Mouse (Mus musculus) T-cell, adult 2 months (primary cell): ENCODE measurements around the gene A730049H05Rik.

Experiments used
- DNase-seq: peaks from one replicate; pipeline ENCODE4 v3.0.0; 2022; ENCODE audit warnings: low spot score

A730049H05Rik gene

DNA sequence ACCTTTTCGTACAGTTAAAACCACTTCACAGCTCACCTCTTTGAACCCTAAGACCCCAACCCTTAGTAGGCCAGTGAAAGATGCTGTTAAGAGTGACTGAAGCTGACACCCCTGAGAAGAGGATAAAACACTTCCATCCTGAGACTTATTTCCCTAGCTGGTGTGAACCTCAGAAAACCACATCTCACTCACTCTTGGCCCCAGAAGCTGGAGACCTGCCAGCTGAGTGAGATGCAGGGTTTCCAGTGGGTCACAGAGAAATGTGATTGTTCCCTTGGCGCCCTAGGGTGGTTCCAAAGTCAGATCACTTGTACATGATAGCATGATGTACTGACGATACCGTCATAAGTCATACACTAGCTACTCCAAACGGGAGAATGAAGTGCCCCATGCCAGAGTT, 66.2 kb downstream of the A730049H05Rik start:
- no peak for DNase-seq

DNA sequence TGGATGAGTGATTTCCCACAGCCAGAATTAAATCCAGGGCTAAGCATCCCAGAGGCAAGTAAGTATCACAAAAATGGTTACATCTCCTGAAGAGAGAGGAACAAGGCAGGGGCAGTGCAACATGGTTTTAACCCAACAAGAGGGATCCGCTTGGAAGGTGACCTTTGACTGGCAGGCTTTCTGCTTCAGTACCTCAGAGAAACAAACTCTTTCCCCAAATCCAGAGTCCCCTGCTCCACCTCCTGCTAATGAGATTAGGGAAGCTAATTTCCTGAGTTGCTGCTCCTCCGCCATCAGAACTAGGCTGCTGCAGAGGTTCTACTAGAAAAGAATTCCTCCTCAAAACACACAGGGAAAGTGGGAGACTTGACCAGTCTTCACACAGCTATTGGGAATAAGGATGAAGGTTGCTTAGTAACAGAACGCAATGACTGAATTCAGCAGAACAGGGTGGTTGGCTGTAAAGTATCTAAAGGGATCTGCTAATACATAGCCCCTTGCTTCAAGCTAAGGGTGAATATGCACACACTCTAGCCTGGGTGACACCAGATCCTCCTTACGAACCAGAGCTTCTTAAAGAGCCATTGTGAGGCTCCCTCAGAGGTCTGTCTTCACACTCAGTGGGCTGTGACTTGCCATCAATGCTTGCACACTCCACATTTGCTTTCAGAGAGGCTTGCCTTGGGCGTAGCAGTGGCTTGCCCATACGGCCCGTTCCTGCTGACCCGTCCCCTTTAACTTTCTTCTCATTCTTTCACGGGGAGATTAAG, 67.0 kb downstream of the A730049H05Rik start:
- DNase-seq = no peak

DNA sequence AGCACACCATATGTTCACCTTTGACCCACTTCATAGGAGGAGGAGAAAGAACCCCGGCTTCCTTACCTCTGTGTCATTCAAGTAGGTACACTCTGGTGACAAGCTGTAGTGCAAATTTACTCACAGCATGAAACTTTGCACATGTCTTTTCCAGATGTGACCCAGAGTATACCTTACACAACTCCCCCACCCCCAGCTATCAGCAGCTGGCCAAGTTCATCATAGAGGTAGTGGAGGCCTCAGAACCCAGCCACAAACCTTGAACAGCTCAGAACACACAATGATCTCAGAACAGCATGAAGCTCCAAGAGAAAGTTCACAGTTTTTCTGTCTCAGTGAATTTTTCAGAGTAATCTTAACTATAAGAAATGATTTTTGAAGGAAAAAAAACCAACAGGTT, 75.3 kb downstream of the A730049H05Rik start:
- no peak for DNase-seq
